Mouse (Mus musculus) stomach, postnatal 0 days (tissue): Measurements from ENCODE around the gene Fam19a3. TPM values are rescaled to one million over a fixed set of nuclear protein-coding genes. Genes with fewer than 3 reads are reported as not detected.

Source experiments
- ATAC-seq: fragments of 200-750 bp; cut with Nextera tagmentation; 2 replicates; pipeline ENCODE4 v1.8.0; 2017; ENCODE audit not compliant: low FRiP score, low TSS enrichment
- DNase-seq: peaks from one replicate; pipeline ENCODE4 v3.0.0-alpha.2; 2016; ENCODE audit warnings: low spot score
- H3K27ac ChIP-seq: fragments of 300-500 bp; sonication (generic); replicated peaks from 2 replicates; pipeline ENCODE4 v1.5.1; 2014; ENCODE audit warnings: mild to moderate bottlenecking, control low read depth
- H3K27me3 ChIP-seq: fragments of 300-500 bp; sonication (generic); 2 replicates; pipeline ENCODE4 v1.6.1; 2014; ENCODE audit warnings: low read length; ENCODE audit not compliant: control insufficient read depth, insufficient read depth
- H3K36me3 ChIP-seq: fragments of 300-500 bp; sonication (generic); 2 replicates; pipeline ENCODE4 v1.6.1; 2014; ENCODE audit warnings: low read length, mixed read lengths; ENCODE audit not compliant: control insufficient read depth, insufficient read depth
- H3K4me1 ChIP-seq: fragments of 300-500 bp; sonication (generic); replicated peaks from 2 replicates; pipeline ENCODE4 v1.6.1; 2014; ENCODE audit warnings: antibody characterized with exemption; ENCODE audit not compliant: control insufficient read depth, insufficient read depth
- H3K4me2 ChIP-seq: fragments of 300-500 bp; sonication (generic); replicated peaks from 2 replicates; pipeline ENCODE4 v1.6.1; 2014; ENCODE audit warnings: low read depth, mild to moderate bottlenecking, control low read depth, moderate library complexity
- H3K4me3 ChIP-seq: fragments of 300-500 bp; sonication (generic); 2 replicates; pipeline ENCODE4 v1.5.1; 2014; ENCODE audit warnings: low read depth, low read length, control low read depth
- H3K9ac ChIP-seq: fragments of 300-500 bp; sonication (generic); 2 replicates; pipeline ENCODE4 v1.6.1; 2014; ENCODE audit warnings: mild to moderate bottlenecking, low read length, control low read depth, mixed read lengths
- H3K9me3 ChIP-seq: fragments of 300-500 bp; sonication (generic); 2 replicates; pipeline ENCODE4 v1.6.1; 2016; ENCODE audit warnings: low read length; ENCODE audit not compliant: control insufficient read depth
- CTCF ChIP-seq: IDR thresholded peaks from 2 replicates; pipeline ENCODE4 v1.5.1; 2016; ENCODE audit warnings: antibody characterized with exemption, low read depth, mild to moderate bottlenecking, moderate library complexity
- EP300 ChIP-seq: optimal IDR thresholded peaks from 2 replicates; pipeline ENCODE3; 2016; ENCODE audit warnings: antibody characterized with exemption
- WGBS: fragments of 180-500 bp; shearing (Covaris S2); extraction: QIAGEN DNeasy Blood & Tissue Kit; methylation state at CpG from one replicate; pipeline ENCODE4 v1.1.7; 2014; 5-methylcytosine and 5-hydroxymethylcytosine counted together
- polyA plus RNA-seq: library from polyadenylated mRNA; unstranded; fragments of >200 nt; fragmentation: Nextera tagmentation; extraction: Ambion mirVana; gene quantifications from 2 replicates; pipeline ENCODE4 v1.2.1, GENCODE M21; 2015

Fam19a3 gene
- polyA plus RNA-seq, 1 experiment from 2014 or later, result not detected

DNA sequence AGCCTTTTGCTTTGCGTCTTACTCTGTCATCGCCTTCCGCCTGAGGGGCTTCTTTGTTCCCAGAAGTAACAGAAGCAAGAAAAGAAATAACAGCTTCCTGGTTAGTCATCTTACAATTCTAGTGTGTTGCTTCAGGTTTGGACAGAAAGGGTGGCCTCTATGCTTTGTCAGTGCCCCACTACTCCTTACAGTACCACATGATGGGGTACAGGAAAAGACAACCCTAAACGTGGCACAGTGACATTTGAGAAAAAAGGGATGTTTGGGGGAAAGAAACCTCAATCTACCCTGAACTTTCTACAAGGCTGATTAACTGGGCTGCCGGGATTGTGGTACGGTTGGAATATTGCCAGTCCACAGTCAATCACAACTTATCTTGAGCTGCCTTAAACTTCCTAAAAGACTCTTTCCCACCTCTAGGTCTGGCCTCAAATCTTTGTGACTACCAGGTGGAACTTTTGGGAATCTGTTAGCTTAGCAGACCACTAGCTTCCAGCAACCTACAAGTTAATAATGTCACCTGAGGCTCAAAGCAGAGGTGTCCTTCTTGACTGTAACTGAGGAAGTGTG lies 52.3 kb downstream of the Fam19a3 start:
- Histone ChIP-seq H3K36me3 (no peaks in the 10 kb centered on the region), H3K9ac (no peak overlapping the region), H3K4me3 (no peak overlapping the region), H3K9me3 (no peaks in the 10 kb centered on the region), H3K27ac (no peak overlapping the region), H3K4me2 (no peak overlapping the region), H3K27me3 (no peaks in the 10 kb centered on the region), H3K4me1 (no peaks in the 10 kb centered on the region)
- TF ChIP-seq CTCF, result no peak
- TF ChIP-seq EP300, result no peak
- no peak for ATAC-seq
- no peak for DNase-seq
- 69% methylated on average over 6 of the region's 6 CpGs for WGBS

Other genes with a start within 250 kb of the Fam19a3 start
- 32.0 and 32.1 TPM in 2 replicates for gene Slc16a1, start 143.2 kb downstream of the Fam19a3 start, polyA plus RNA-seq
- gene Ppm1j, start 784 bp downstream of the Fam19a3 start, polyA plus RNA-seq, result 2.4 and 2.8 TPM in 2 replicates
- gene Rhoc, start 6.5 kb upstream of the Fam19a3 start, polyA plus RNA-seq, result 126 and 130 TPM in 2 replicates
- gene Mov10, start 36.7 kb upstream of the Fam19a3 start, polyA plus RNA-seq, result 28.1 and 30.4 TPM in 2 replicates
- gene St7l, start 82.2 kb upstream of the Fam19a3 start, polyA plus RNA-seq, result 20.8 and 23.6 TPM in 2 replicates
- 98.9 and 99.4 TPM in 2 replicates for gene Capza1, start 82.7 kb upstream of the Fam19a3 start, polyA plus RNA-seq
- 1.3 and 1.5 TPM in 2 replicates for gene Wnt2b, start 180.1 kb upstream of the Fam19a3 start, polyA plus RNA-seq